Mouse (Mus musculus) ES-E14 (cell line): ENCODE results near the gene Erf.

Experiments
- HCFC1 ChIP-seq: IDR thresholded peaks from 2 replicates; pipeline ENCODE4 v1.6.1; 2012; ENCODE audit warnings: low read length, inconsistent platforms, borderline replicate concordance; ENCODE audit not compliant: insufficient read depth
- MAFK ChIP-seq: IDR thresholded peaks from 2 replicates; pipeline ENCODE4 v1.6.1; 2014; ENCODE audit warnings: mild to moderate bottlenecking, low read depth, low read length, inconsistent platforms; ENCODE audit not compliant: insufficient read depth
- ZC3H11A ChIP-seq: IDR thresholded peaks from 2 replicates; pipeline ENCODE4 v1.6.1; 2012; ENCODE audit warnings: low read depth, mild to moderate bottlenecking, inconsistent platforms, low read length, borderline replicate concordance
- ZNF384 ChIP-seq: IDR thresholded peaks from 2 replicates; pipeline ENCODE4 v1.6.1; 2012; ENCODE audit warnings: low read depth, low read length, inconsistent platforms

DNA sequence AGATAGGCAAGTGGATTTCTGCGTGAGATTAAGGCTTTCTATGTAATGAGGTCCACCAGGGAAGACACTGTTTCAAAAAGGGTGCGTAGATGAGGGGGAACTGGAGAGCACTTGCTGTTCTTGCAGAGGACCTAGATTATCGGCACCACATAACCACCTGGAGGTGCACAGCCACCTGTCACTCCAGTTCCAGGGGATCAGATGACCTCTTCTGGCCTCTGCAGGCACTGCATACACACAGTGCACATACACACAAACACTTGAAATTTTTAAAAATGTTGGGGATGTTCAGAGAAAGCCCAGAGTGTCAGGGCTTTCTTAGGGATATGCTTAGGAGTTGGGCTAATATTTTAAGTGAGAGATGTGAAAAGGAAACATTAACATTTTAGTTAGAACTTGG lies 39.4 kb upstream of the Erf start:
- no peak for TF ChIP-seq MAFK
- TF ChIP-seq ZC3H11A, result no peak
- TF ChIP-seq HCFC1, result no peak
- no peak for TF ChIP-seq ZNF384
